Mouse (Mus musculus) CH12.LX (cell line): Measurements from ENCODE around the gene Phactr3. TPM values are rescaled to one million over a fixed set of nuclear protein-coding genes. Genes with fewer than 3 reads are reported as not detected.
A peak's percentile ranks its signal among the peaks of the same experiment; 100 is the strongest.

Experiments
- DNase-seq: peaks from one replicate; pipeline ENCODE4 v3.0.0-alpha.2; 2013; ENCODE audit errors: extremely low read depth
- H3K27ac ChIP-seq: 2 replicates; pipeline ENCODE4 v1.5.1; 2012; ENCODE audit warnings: low read depth, mild to moderate bottlenecking, control low read depth, moderate library complexity; ENCODE audit not compliant: insufficient read depth
- H3K27me3 ChIP-seq: replicated peaks from 2 replicates; pipeline ENCODE3; 2012; ENCODE audit warnings: inconsistent platforms
- H3K36me3 ChIP-seq, 2 experiments: replicated peaks in 1 of 2; 2 replicates each; pipeline versions ENCODE3 to v1.6.1; 2012; ENCODE audit warnings: inconsistent platforms in 1 of 2, low read length in 1 of 2, mild to moderate bottlenecking in 1 of 2, mixed read lengths in 1 of 2, moderate library complexity in 1 of 2; ENCODE audit not compliant: control insufficient read depth in 1 of 2, insufficient read depth in 1 of 2
- H3K4me1 ChIP-seq, 2 experiments: 2 replicates each; pipeline ENCODE4 v1.6.1; 2012; ENCODE audit warnings: inconsistent platforms in 1 of 2, moderate library complexity in 1 of 2; ENCODE audit not compliant: insufficient read depth in 2 of 2, control insufficient read depth in 1 of 2
- H3K4me2 ChIP-seq: 2 replicates; pipeline ENCODE4 v1.6.1; 2012; ENCODE audit warnings: low read depth, mild to moderate bottlenecking, control low read depth; ENCODE audit not compliant: poor library complexity, insufficient read depth, severe bottlenecking
- H3K4me3 ChIP-seq, 3 experiments: fragments of 150-350 bp in 1 of 3; sonication (generic) in 1 of 3; replicated peaks in 1 of 3; 2 replicates each; pipeline versions ENCODE3 to v1.5.1; 2011 to 2012; ENCODE audit warnings: low read depth in 2 of 3, low read length in 2 of 3, mild to moderate bottlenecking in 2 of 3, moderate library complexity in 2 of 3, control low read depth in 1 of 3, improper control_type of control experiment in 1 of 3, inconsistent platforms in 1 of 3, mixed read lengths in 1 of 3; ENCODE audit not compliant: poor library complexity in 1 of 3
- H3K79me2 ChIP-seq: replicated peaks from 2 replicates; pipeline ENCODE4 v1.6.1; 2012; ENCODE audit warnings: mild to moderate bottlenecking, moderate library complexity; ENCODE audit not compliant: control insufficient read depth, poor library complexity, insufficient read depth, severe bottlenecking; ENCODE audit errors: extremely low read depth
- H3K9ac ChIP-seq: 2 replicates; pipeline ENCODE4 v1.6.1; 2012; ENCODE audit warnings: low read depth, mild to moderate bottlenecking, control low read depth, moderate library complexity; ENCODE audit not compliant: insufficient read depth
- H3K9me3 ChIP-seq: replicated peaks from 2 replicates; pipeline ENCODE3; 2012; ENCODE audit warnings: low read length, inconsistent platforms, mixed read lengths
- BHLHE40 ChIP-seq: IDR thresholded peaks from 2 replicates; pipeline ENCODE4 v1.6.1; 2011; ENCODE audit warnings: mild to moderate bottlenecking, low read depth, low read length, improper control_type of control experiment
- CHD1 ChIP-seq: IDR thresholded peaks from 2 replicates; pipeline ENCODE4 v1.6.1; 2012; ENCODE audit warnings: low read depth, low read length, improper control_type of control experiment, inconsistent platforms
- CTCF ChIP-seq, 2 experiments: IDR thresholded peaks in 1 of 2; conservative IDR thresholded peaks in 1 of 2; 2 replicates each; pipeline ENCODE4 v1.5.1; 2011 to 2012; ENCODE audit warnings: low read depth in 2 of 2, low read length in 2 of 2, improper control_type of control experiment in 1 of 2, inconsistent platforms in 1 of 2, mild to moderate bottlenecking in 1 of 2, moderate library complexity in 1 of 2
- ELF1 ChIP-seq: IDR thresholded peaks from 2 replicates; pipeline ENCODE4 v1.6.1; 2014; ENCODE audit warnings: low read depth, mild to moderate bottlenecking, inconsistent platforms, low read length, improper control_type of control experiment
- GABPA ChIP-seq: IDR thresholded peaks from 2 replicates; pipeline ENCODE4 v1.6.1; 2012; ENCODE audit warnings: low read depth, low read length, improper control_type of control experiment, inconsistent platforms; ENCODE audit not compliant: insufficient replicate concordance
- JUN ChIP-seq: IDR thresholded peaks from 2 replicates; pipeline ENCODE4 v1.6.1; 2011; ENCODE audit warnings: low read depth, mild to moderate bottlenecking, low read length, improper control_type of control experiment, moderate library complexity; ENCODE audit not compliant: insufficient read depth
- JUND ChIP-seq: conservative IDR thresholded peaks from 2 replicates; pipeline ENCODE4 v1.6.1; 2011; ENCODE audit warnings: low read depth, low read length, improper control_type of control experiment
- MAFK ChIP-seq: IDR thresholded peaks from 2 replicates; pipeline ENCODE4 v1.6.1; 2011; ENCODE audit warnings: low read length, improper control_type of control experiment; ENCODE audit not compliant: insufficient replicate concordance
- MEF2A ChIP-seq: IDR thresholded peaks from 2 replicates; pipeline ENCODE4 v1.6.1; 2014; ENCODE audit warnings: low read depth, mild to moderate bottlenecking, inconsistent platforms, low read length, improper control_type of control experiment, borderline replicate concordance
- MYC ChIP-seq: IDR thresholded peaks from 2 replicates; pipeline ENCODE4 v1.6.1; 2011; ENCODE audit warnings: low read depth, mild to moderate bottlenecking, improper control_type of control experiment, low read length
- PAX5 ChIP-seq: IDR thresholded peaks from 2 replicates; pipeline ENCODE4 v1.6.1; 2012; ENCODE audit warnings: low read length, inconsistent platforms, mixed read lengths
- POLR2AphosphoS2 ChIP-seq: IDR thresholded peaks from 2 replicates; pipeline ENCODE4 v1.6.1; 2011; ENCODE audit warnings: low read depth, low read length, improper control_type of control experiment
- RAD21 ChIP-seq: IDR thresholded peaks from 2 replicates; pipeline ENCODE4 v1.6.1; 2011; ENCODE audit warnings: low read depth, mild to moderate bottlenecking, low read length, improper control_type of control experiment, moderate library complexity
- SIN3A ChIP-seq: IDR thresholded peaks from 2 replicates; pipeline ENCODE4 v1.6.1; 2012; ENCODE audit warnings: low read length, improper control_type of control experiment, inconsistent platforms
- SMC3 ChIP-seq: IDR thresholded peaks from 2 replicates; pipeline ENCODE4 v1.6.1; 2011; ENCODE audit warnings: low read depth, low read length, improper control_type of control experiment
- TCF12 ChIP-seq: IDR thresholded peaks from 2 replicates; pipeline ENCODE4 v1.6.1; 2014; ENCODE audit warnings: low read depth, mild to moderate bottlenecking, inconsistent platforms, low read length, improper control_type of control experiment
- USF1 ChIP-seq: IDR thresholded peaks from 2 replicates; pipeline ENCODE4 v1.6.1; 2014; ENCODE audit warnings: low read depth, mild to moderate bottlenecking, inconsistent platforms, low read length, improper control_type of control experiment
- ZMIZ1 ChIP-seq: IDR thresholded peaks from 2 replicates; pipeline ENCODE4 v1.6.1; 2012; ENCODE audit warnings: low read depth, mild to moderate bottlenecking, inconsistent platforms, low read length, improper control_type of control experiment
- dilution Hi-C: fragments of 300-500 bp; cut with MboI; formaldehyde crosslinking; loops from 2 replicates; pipeline ENCODE4 v1.14.3; 2020; ENCODE audit warnings: low sequenced_read_pairs; ENCODE audit not compliant: extremely low pct_unique_long_range_greater_than_20kb, extremely low pct_ligation_motif_present
- in situ Hi-C: fragments of 300-500 bp; cut with MboI; formaldehyde crosslinking; loops from 3 replicates; pipeline ENCODE4 v1.14.3; 2019; ENCODE audit warnings: low sequenced_read_pairs, low pct_ligation_motif_present, low pct_unique_long_range_greater_than_20kb, mixed read lengths
- polyA plus RNA-seq: library from polyadenylated mRNA; unstranded; fragments of >175 nt; gene quantifications from 2 replicates; pipeline ENCODE4 v1.2.1, GENCODE M21; 2012; ENCODE audit warnings: low read depth; ENCODE audit not compliant: insufficient read length
- total RNA-seq, 2 experiments: library from RNA; depleted of rRNA; stranded (reverse); fragments of 300-350 nt in 1 of 2; fragments of >200 nt in 1 of 2; gene quantifications; 2 replicates each; pipeline ENCODE4 v1.2.3; 2012 to 2014

Phactr3 gene
- total and polyA plus RNA-seq, 3 experiments: 0.21 to 0.75 TPM; not detected in 1

GRCm38 (mm10) chr2:178264389-178264788, 145.6 kb downstream of the Phactr3 start:
- no peaks in the 10 kb centered on the region for H3K79me2 ChIP-seq
- dilution Hi-C loops: no loop called here
- DNase-seq: peak; percentile 57
- peaks cover 97% of the 10 kb centered on the region for H3K27me3 ChIP-seq
- H3K4me3 ChIP-seq: no peak overlapping the region
- no peaks in the 10 kb centered on the region for H3K4me1 ChIP-seq
- H3K4me2 ChIP-seq: no peak overlapping the region
- in situ Hi-C loops: loop anchor here (10.0 kb wide), 1 partner anchor 130 kb away; no protein-coding TSS in a partner anchor
- no peaks in the 10 kb centered on the region for H3K36me3 ChIP-seq
- H3K27ac ChIP-seq: no peak overlapping the region
- TF ChIP-seq SMC3: peak; percentile 84
- no peak for TF ChIP-seq USF1
- peak; percentile 46 to 88; a peak in 3 of 4 replicates for TF ChIP-seq CTCF (conservative IDR thresholded peaks at IDR 0.05 in 1 of 2, IDR thresholded peaks at IDR 0.05 in 1 of 2; ENCODE audit: low read depth in 2 of 2, low read length in 2 of 2)
- TF ChIP-seq RAD21: peak; percentile 77
- H3K9me3 ChIP-seq: no peaks in the 10 kb centered on the region
- no peak overlapping the region for H3K9ac ChIP-seq

GRCm38 (mm10) chr2:178265454-178265853, 146.7 kb downstream of the Phactr3 start:
- dilution Hi-C loops: no loop called here
- H3K79me2 ChIP-seq: no peaks in the 10 kb centered on the region
- no peak overlapping the region for H3K4me2 ChIP-seq
- no peaks in the 10 kb centered on the region for H3K36me3 ChIP-seq
- peaks cover 97% of the 10 kb centered on the region for H3K27me3 ChIP-seq
- DNase-seq: no peak
- no peak overlapping the region for H3K9ac ChIP-seq
- H3K9me3 ChIP-seq: no peaks in the 10 kb centered on the region
- no peaks in the 10 kb centered on the region for H3K4me1 ChIP-seq
- in situ Hi-C loops: loop anchor here (10.0 kb wide), 1 partner anchor 131 kb away; no protein-coding TSS in a partner anchor
- H3K27ac ChIP-seq: no peak overlapping the region
- no peak overlapping the region for H3K4me3 ChIP-seq
- TF ChIP-seq SIN3A (no peak), PAX5 (no peak), ZMIZ1 (no peak), CHD1 (no peak), MEF2A (no peak), JUND (no peak), GABPA (no peak), SMC3 (no peak), MAFK (no peak), ELF1 (no peak), BHLHE40 (no peak), JUN (no peak), MYC (no peak), TCF12 (no peak), POLR2AphosphoS2 (no peak)
